Mouse (Mus musculus) intestine, postnatal 0 days (tissue): Measurements from ENCODE around the gene Huwe1. TPM values are rescaled to one million over a fixed set of nuclear protein-coding genes. Genes with fewer than 3 reads are reported as not detected.

Experiments used
- ATAC-seq: fragments of 200-750 bp; cut with Nextera tagmentation; 2 replicates; pipeline ENCODE4 v1.8.0; 2017; ENCODE audit warnings: mild to moderate bottlenecking, moderate TSS enrichment, moderate library complexity
- H3K27ac ChIP-seq: fragments of 300-500 bp; sonication (generic); 2 replicates; pipeline ENCODE4 v1.5.1; 2014; ENCODE audit warnings: mild to moderate bottlenecking, low read depth, low read length, moderate library complexity
- H3K27me3 ChIP-seq: fragments of 300-500 bp; sonication (generic); replicated peaks from 2 replicates; pipeline ENCODE4 v1.6.1; 2014; ENCODE audit warnings: low read length, mixed read lengths; ENCODE audit not compliant: control insufficient read depth, insufficient read depth
- H3K36me3 ChIP-seq: fragments of 300-500 bp; sonication (generic); 2 replicates; pipeline ENCODE4 v1.6.1; 2014; ENCODE audit warnings: mild to moderate bottlenecking, moderate library complexity; ENCODE audit not compliant: control insufficient read depth, insufficient read depth
- H3K4me1 ChIP-seq: fragments of 300-500 bp; sonication (generic); replicated peaks from 2 replicates; pipeline ENCODE4 v1.6.1; 2014; ENCODE audit warnings: antibody characterized with exemption, low read length, mixed read lengths; ENCODE audit not compliant: control insufficient read depth, insufficient read depth
- H3K4me2 ChIP-seq: fragments of 300-500 bp; sonication (generic); replicated peaks from 2 replicates; pipeline ENCODE4 v1.6.1; 2014; ENCODE audit warnings: low read depth, mild to moderate bottlenecking, moderate library complexity
- H3K4me3 ChIP-seq: fragments of 300-500 bp; sonication (generic); 2 replicates; pipeline ENCODE4 v1.5.1; 2014; ENCODE audit warnings: low read depth, low read length
- H3K9ac ChIP-seq: fragments of 300-500 bp; sonication (generic); 2 replicates; pipeline ENCODE4 v1.6.1; 2014; ENCODE audit warnings: mild to moderate bottlenecking, low read depth, low read length
- H3K9me3 ChIP-seq: fragments of 300-500 bp; sonication (generic); 2 replicates; pipeline ENCODE4 v1.6.1; 2016; ENCODE audit warnings: mixed run types; ENCODE audit not compliant: control insufficient read depth
- CTCF ChIP-seq: sonication (generic); IDR thresholded peaks from 2 replicates; pipeline ENCODE4 v1.5.1; 2016; ENCODE audit warnings: low read depth, mild to moderate bottlenecking, control low read depth, antibody characterized with exemption, moderate library complexity
- WGBS: fragments of 180-500 bp; shearing (Covaris S2); extraction: QIAGEN DNeasy Blood & Tissue Kit; methylation state at CpG from one replicate; pipeline ENCODE4 v1.1.7; 2014; 5-methylcytosine and 5-hydroxymethylcytosine counted together
- microRNA counts: library from miRNA; unstranded; fragments of <30 nt; microRNA quantifications from one replicate; lab custom pipeline; 2016
- microRNA-seq: library from miRNA; unstranded; fragments of <30 nt; microRNA quantifications from one replicate; pipeline ENCODE4, GENCODE M21; 2016
- polyA plus RNA-seq: library from polyadenylated mRNA; unstranded; fragments of >200 nt; fragmentation: Nextera tagmentation; extraction: Ambion mirVana; gene quantifications from 2 replicates; pipeline ENCODE4 v1.2.1, GENCODE M21; 2015

The Huwe1 gene
- polyA plus RNA-seq, 1 experiment from 2014 or later: 11.6 TPM

GRCm38 (mm10) chrX:151938852-151939251 is 138.2 kb downstream of the Huwe1 start:
- Histone ChIP-seq H3K4me2 (no peak overlapping the region), H3K4me3 (no peak overlapping the region), H3K9ac (no peak overlapping the region), H3K36me3 (no peaks in the 10 kb centered on the region), H3K4me1 (no peaks in the 10 kb centered on the region), H3K27me3 (no peaks in the 10 kb centered on the region), H3K9me3 (no peaks in the 10 kb centered on the region), H3K27ac (no peak overlapping the region)
- WGBS: 53% methylated on average over 2 of the region's 2 CpGs
- no peak for TF ChIP-seq CTCF
- ATAC-seq: no peak

- no peaks in the 10 kb centered on the region for H3K36me3 ChIP-seq
- H3K4me1 ChIP-seq: no peaks in the 10 kb centered on the region
- H3K4me3 ChIP-seq: no peak overlapping the region
- no peak overlapping the region for H3K4me2 ChIP-seq
- 30% methylated on average over 1 of the region's 1 CpGs for WGBS
- ATAC-seq: no peak
- no peaks in the 10 kb centered on the region for H3K9me3 ChIP-seq
- no peak overlapping the region for H3K27ac ChIP-seq
- peak; percentile 62 for TF ChIP-seq CTCF
- no peak overlapping the region for H3K9ac ChIP-seq
- H3K27me3 ChIP-seq: no peaks in the 10 kb centered on the region
Measured at GRCm38 (mm10) chrX:151946986-151947385, 146.4 kb downstream of the Huwe1 start.

- no peaks in the 10 kb centered on the region for H3K27me3 ChIP-seq
- WGBS: 70% methylated on average over 3 of the region's 3 CpGs
- no peak overlapping the region for H3K4me2 ChIP-seq
- ATAC-seq: no peak
- no peak overlapping the region for H3K27ac ChIP-seq
- H3K9ac ChIP-seq: no peak overlapping the region
- H3K4me3 ChIP-seq: no peak overlapping the region
- no peak for TF ChIP-seq CTCF
- no peaks in the 10 kb centered on the region for H3K36me3 ChIP-seq
- no peaks in the 10 kb centered on the region for H3K4me1 ChIP-seq
- H3K9me3 ChIP-seq: no peaks in the 10 kb centered on the region
Measured at GRCm38 (mm10) chrX:151947781-151948180, 147.2 kb downstream of the Huwe1 start.

GRCm38 (mm10) chrX:151950231-151950630 is 149.6 kb downstream of the Huwe1 start:
- no peak for ATAC-seq
- H3K27ac ChIP-seq: no peak overlapping the region

GRCm38 (mm10) chrX:151951181-151951580 is 150.6 kb downstream of the Huwe1 start:
- no peak overlapping the region for H3K27ac ChIP-seq
- H3K4me1 ChIP-seq: no peaks in the 10 kb centered on the region
- no peak overlapping the region for H3K9ac ChIP-seq
- H3K9me3 ChIP-seq: no peaks in the 10 kb centered on the region
- H3K27me3 ChIP-seq: no peaks in the 10 kb centered on the region
- WGBS: 64% methylated on average over 3 of the region's 3 CpGs
- H3K36me3 ChIP-seq: no peaks in the 10 kb centered on the region
- H3K4me2 ChIP-seq: no peak overlapping the region
- ATAC-seq: no peak
- no peak for TF ChIP-seq CTCF
- no peak overlapping the region for H3K4me3 ChIP-seq

More at GRCm38 (mm10) chrX:151950231-151950630, 149.6 kb downstream of the Huwe1 start:
- WGBS: 48% methylated on average over 1 of the region's 1 CpGs
- no peaks in the 10 kb centered on the region for H3K9me3 ChIP-seq
- no peak overlapping the region for H3K4me3 ChIP-seq
- H3K9ac ChIP-seq: no peak overlapping the region
- no peak for TF ChIP-seq CTCF
- no peaks in the 10 kb centered on the region for H3K36me3 ChIP-seq
- H3K4me2 ChIP-seq: no peak overlapping the region
- no peaks in the 10 kb centered on the region for H3K27me3 ChIP-seq
- no peaks in the 10 kb centered on the region for H3K4me1 ChIP-seq

MicroRNAs within 50 kb of the gene (microRNA counts, 519-probe panel; counts per million panel counts)
- microRNA mmu-miR-98 (lab: Ali Mortazavi, UCI): 4,524 counts per million, percentile 71 among the panel's probes with 10 or more counts

Small RNA genes lying within 50 kb of the gene (microRNA-seq; reads per million reads assigned to microRNA genes)
- gene Mir3113 (not detected), gene Mir98 (5,912 reads per million, percentile 91 among the genes with 10 or more reads in this experiment), gene Mirlet7f-2 (2,944 reads per million, percentile 86 among the genes with 10 or more reads in this experiment)

Other genes starting within 250 kb of the Huwe1 start
- 82.5 and 87.3 TPM in 2 replicates for gene Hsd17b10, start 201.0 kb downstream of the Huwe1 start, polyA plus RNA-seq
- gene Ribc1, start 215.5 kb downstream of the Huwe1 start, polyA plus RNA-seq: 2.1 and 2.4 TPM in 2 replicates
- 35.8 and 37.1 TPM in 2 replicates for gene Smc1a, start 215.6 kb downstream of the Huwe1 start, polyA plus RNA-seq